Mouse (Mus musculus): ENCODE results near the gene Irgc1.

GRCm38 (mm10) chr7:24480986-24481473, 28.9 kb upstream of the Irgc1 start:
- TF ChIP-seq CTCF (IDR thresholded peaks at IDR 0.05) (no peak), EP300 (IDR thresholded peaks at IDR 0.05) (no peak)
